Mouse (Mus musculus) C2C12 (cell line): ENCODE measurements around the gene Ctnnd2. TPM values are rescaled to one million over a fixed set of nuclear protein-coding genes. Genes with fewer than 3 reads are reported as not detected.

Experiments
- H3K27me3 ChIP-seq: one replicate; pipeline ENCODE4 v1.6.1; 2011; ENCODE audit not compliant: control insufficient read depth, insufficient read depth, insufficient read length
- H3K36me3 ChIP-seq: one replicate; pipeline ENCODE4 v1.6.1; 2011; ENCODE audit not compliant: control insufficient read depth, insufficient read depth
- H3K4me3 ChIP-seq: one replicate; pipeline ENCODE4 v1.5.1; 2011; ENCODE audit warnings: mild to moderate bottlenecking, control low read depth; ENCODE audit not compliant: poor library complexity, insufficient read depth, severe bottlenecking
- H3K79me2 ChIP-seq: one replicate; pipeline ENCODE4 v1.6.1; 2011; ENCODE audit not compliant: control insufficient read depth, insufficient read depth
- H3K79me3 ChIP-seq: one replicate; pipeline ENCODE4 v1.6.1; 2011; ENCODE audit warnings: low read depth, control low read depth
- H3ac ChIP-seq: one replicate; pipeline ENCODE3; 2011; ENCODE audit warnings: low read depth; ENCODE audit not compliant: control insufficient read depth, insufficient read length
- CEBPB ChIP-seq: IDR thresholded peaks from one replicate; pipeline ENCODE4 v1.6.1; 2011; ENCODE audit warnings: low read depth, mild to moderate bottlenecking, control low read depth, moderate library complexity
- CTCF ChIP-seq: IDR thresholded peaks from one replicate; pipeline ENCODE4 v1.5.1; 2011; ENCODE audit not compliant: control insufficient read depth, insufficient read depth, insufficient read length
- FOSL1 ChIP-seq: IDR thresholded peaks from one replicate; pipeline ENCODE4 v1.8.0; 2011; ENCODE audit warnings: mild to moderate bottlenecking, low read length; ENCODE audit not compliant: poor library complexity, insufficient read depth, severe bottlenecking
- MAX ChIP-seq: IDR thresholded peaks from one replicate; pipeline ENCODE4 v1.6.1; 2011; ENCODE audit warnings: mild to moderate bottlenecking, control low read depth
- MYOD1 ChIP-seq: IDR thresholded peaks from one replicate; pipeline ENCODE4 v1.6.1; 2011; ENCODE audit warnings: low read depth; ENCODE audit not compliant: control insufficient read depth, insufficient read length
- MYOG ChIP-seq: IDR thresholded peaks from one replicate; pipeline ENCODE4 v1.6.1; 2011; ENCODE audit not compliant: control insufficient read depth, insufficient read length; ENCODE audit errors: extremely low read depth
- USF1 ChIP-seq: IDR thresholded peaks from one replicate; pipeline ENCODE4 v1.6.1; 2011; ENCODE audit warnings: low read depth, mild to moderate bottlenecking, control low read depth, moderate library complexity
- polyA plus RNA-seq: library from polyadenylated mRNA; unstranded; fragments of >200 nt; fragmentation: generic; extraction: Trizol; gene quantifications from one replicate; pipeline ENCODE4 v1.2.1, GENCODE M21; 2012; ENCODE audit warnings: missing spikeins

The Ctnnd2 gene
- polyA plus RNA-seq, 1 experiment, result 0.07 TPM

DNA sequence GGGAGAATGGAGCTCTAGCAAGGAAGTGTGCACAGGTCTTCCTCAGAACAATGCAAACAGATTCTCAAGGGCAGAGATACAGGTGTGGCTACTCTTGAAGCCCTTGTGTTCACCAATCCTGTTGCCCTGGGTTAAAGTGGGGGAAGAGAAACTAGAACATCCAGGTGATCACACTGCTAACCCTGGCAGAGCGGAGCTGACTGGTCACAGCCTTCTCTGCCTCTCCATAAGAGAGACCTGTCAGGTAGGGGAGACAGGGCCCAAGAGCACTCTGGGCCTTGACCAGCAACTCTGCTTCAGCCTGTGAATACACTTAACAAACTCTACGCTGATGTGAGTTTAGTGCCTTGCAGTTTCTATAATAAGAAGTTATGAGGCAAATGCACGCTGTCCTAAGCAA is 820.5 kb downstream of the Ctnnd2 start:
- no peaks in the 10 kb centered on the region for H3K27me3 ChIP-seq
- no peaks in the 10 kb centered on the region for H3K36me3 ChIP-seq
- H3K4me3 ChIP-seq, result no peak overlapping the region
- TF ChIP-seq USF1 (no peak), MYOD1 (no peak), CEBPB (no peak), MYOG (no peak), FOSL1 (no peak), CTCF (no peak), MAX (no peak)
- H3K79me3 ChIP-seq, result no peaks in the 10 kb centered on the region
- H3K79me2 ChIP-seq, result no peaks in the 10 kb centered on the region
- H3ac ChIP-seq, result no peak overlapping the region

GRCm38 (mm10) chr15:30995346-30995745 is 823.0 kb downstream of the Ctnnd2 start:
- no peaks in the 10 kb centered on the region for H3K27me3 ChIP-seq
- no peak overlapping the region for H3ac ChIP-seq
- H3K36me3 ChIP-seq, result no peaks in the 10 kb centered on the region
- no peaks in the 10 kb centered on the region for H3K79me2 ChIP-seq
- H3K4me3 ChIP-seq, result no peak overlapping the region
- no peak for TF ChIP-seq USF1
- no peak for TF ChIP-seq MYOG
- no peak for TF ChIP-seq CEBPB
- TF ChIP-seq MYOD1, result no peak
- TF ChIP-seq MAX, result no peak
- no peak for TF ChIP-seq FOSL1
- TF ChIP-seq CTCF, result no peak
- no peaks in the 10 kb centered on the region for H3K79me3 ChIP-seq

GRCm38 (mm10) chr15:31004468-31004867 is 832.1 kb downstream of the Ctnnd2 start:
- Histone ChIP-seq H3K36me3 (no peaks in the 10 kb centered on the region), H3K4me3 (no peak overlapping the region), H3K79me3 (no peaks in the 10 kb centered on the region), H3K79me2 (no peaks in the 10 kb centered on the region), H3K27me3 (peaks cover 9% of the 10 kb centered on the region), H3ac (no peak overlapping the region)
- TF ChIP-seq CTCF (no peak), USF1 (no peak)

GRCm38 (mm10) chr15:31004976-31005375 is 832.6 kb downstream of the Ctnnd2 start:
- no peak overlapping the region for H3ac ChIP-seq
- TF ChIP-seq CTCF, result no peak
- no peak for TF ChIP-seq MYOG
- no peak for TF ChIP-seq MYOD1
- no peak for TF ChIP-seq MAX
- no peak for TF ChIP-seq FOSL1
- no peak for TF ChIP-seq USF1
- no peak for TF ChIP-seq CEBPB
- no peaks in the 10 kb centered on the region for H3K79me2 ChIP-seq
- H3K36me3 ChIP-seq, result no peaks in the 10 kb centered on the region
- peaks cover 9% of the 10 kb centered on the region for H3K27me3 ChIP-seq
- no peaks in the 10 kb centered on the region for H3K79me3 ChIP-seq
- H3K4me3 ChIP-seq, result no peak overlapping the region

GRCm38 (mm10) chr15:31006050-31006824 is 833.8 kb downstream of the Ctnnd2 start:
- Histone ChIP-seq H3K27me3 (peaks cover 9% of the 10 kb centered on the region), H3K79me3 (no peaks in the 10 kb centered on the region), H3K36me3 (no peaks in the 10 kb centered on the region), H3ac (no peak overlapping the region), H3K79me2 (no peaks in the 10 kb centered on the region), H3K4me3 (no peak overlapping the region)
- TF ChIP-seq USF1, result no peak

DNA sequence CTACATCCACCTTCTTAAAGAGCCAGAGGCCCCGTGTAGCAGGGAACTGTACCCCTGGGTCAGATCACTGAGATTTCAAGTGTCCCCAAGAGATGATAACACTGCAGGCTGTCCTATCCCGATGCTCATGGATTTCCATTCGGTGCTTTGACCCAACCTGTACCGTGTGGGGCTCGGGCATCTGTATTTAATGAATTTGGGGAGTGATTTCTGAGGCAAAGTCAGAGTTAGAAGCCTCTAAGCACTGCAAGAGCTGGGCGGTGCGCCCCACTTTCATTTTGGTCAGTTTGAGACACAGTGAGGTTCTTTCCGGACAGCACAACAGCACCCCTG is 834.4 kb downstream of the Ctnnd2 start:
- H3K79me3 ChIP-seq, result no peaks in the 10 kb centered on the region
- H3K27me3 ChIP-seq, result peaks cover 9% of the 10 kb centered on the region
- TF ChIP-seq FOSL1, result no peak
- TF ChIP-seq MAX, result no peak
- TF ChIP-seq USF1, result no peak
- TF ChIP-seq MYOG, result no peak
- TF ChIP-seq CEBPB, result no peak
- TF ChIP-seq CTCF, result no peak
- no peak for TF ChIP-seq MYOD1
- no peaks in the 10 kb centered on the region for H3K36me3 ChIP-seq
- H3K79me2 ChIP-seq, result no peaks in the 10 kb centered on the region
- no peak overlapping the region for H3ac ChIP-seq
- H3K4me3 ChIP-seq, result no peak overlapping the region
